Mouse (Mus musculus): Measurements from ENCODE around the gene Car4. TPM values are rescaled to one million over a fixed set of nuclear protein-coding genes. Genes with fewer than 3 reads are reported as not detected.
A peak's percentile ranks its signal among the peaks of the same experiment; 100 is the strongest.

Car4 gene
- total RNA-seq (2021), result 10 to 100 TPM; 65.3 to 71.2 TPM
- long read RNA-seq, transcript Car4-201 (8 exons, 1,256 nt), result major isoform, 41 of 59 reads
- long read RNA-seq, partial matches to known transcripts, result 0 of 59 reads
- long read RNA-seq, other reads (novel, unspliced or antisense), result 18 of 59 reads

DNA sequence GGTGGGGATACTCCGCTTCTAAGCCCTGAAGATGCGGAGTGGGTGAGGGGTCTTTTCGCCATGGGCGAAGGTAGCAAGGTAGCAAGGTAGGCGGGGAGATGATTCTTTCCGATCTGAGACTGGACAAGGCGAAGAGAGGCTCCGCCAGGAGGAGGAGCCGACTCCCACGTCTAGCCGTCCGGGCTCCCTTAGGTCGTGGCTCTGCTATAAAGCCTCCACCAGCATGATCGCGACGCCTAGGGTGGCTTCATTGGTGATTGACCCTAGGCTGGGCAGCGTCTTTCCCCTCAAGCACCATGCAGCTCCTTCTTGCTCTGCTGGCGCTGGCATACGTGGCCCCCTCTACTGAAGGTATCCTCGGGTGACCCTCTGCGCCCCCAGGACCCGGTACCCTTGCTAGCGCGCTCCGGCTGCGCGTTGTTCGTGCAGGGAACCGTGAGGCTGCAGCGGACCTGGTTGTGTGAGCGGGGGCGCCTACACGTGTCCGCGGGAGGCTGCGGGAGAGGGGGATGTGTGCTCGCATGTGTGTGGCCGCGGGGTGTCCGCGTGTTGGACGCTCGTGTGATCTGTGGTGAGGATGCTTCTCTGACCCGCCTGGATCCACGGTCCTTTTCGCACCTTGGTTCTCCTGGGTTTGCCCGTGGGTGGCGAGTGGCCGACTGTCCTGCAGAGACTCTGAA, at the start of gene Car4:
Car4 (plus strand) TSS at position 196 of the 680 bp plus-strand sequence.
- DNase-seq (ENCODE audit: low spot score in 2 of 2), result peak in 1 of 2 experiments; percentile 46

DNA sequence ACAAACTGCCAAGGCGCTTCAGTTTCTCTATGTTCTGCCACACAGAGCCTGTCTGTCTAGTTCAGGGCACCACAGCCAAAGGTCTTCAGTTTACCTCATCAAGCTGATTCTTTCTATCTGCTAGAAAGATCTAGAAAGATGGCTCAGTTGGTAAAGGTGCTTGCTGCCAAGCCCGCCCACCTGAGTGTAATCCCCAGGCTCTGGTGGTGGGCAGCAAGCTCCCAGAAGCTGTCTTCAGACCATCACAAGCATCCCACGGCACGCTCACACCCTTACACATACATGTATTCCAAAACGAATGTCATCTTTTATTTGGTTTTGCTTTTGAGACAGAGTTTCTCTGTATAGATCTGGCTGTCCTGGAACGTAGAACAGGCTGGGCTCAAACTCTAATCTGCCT, 49.1 kb upstream of the Car4 start:
- DNase-seq (ENCODE audit: low spot score in 2 of 2), result no peak

- no peak for DNase-seq (ENCODE audit: low spot score in 2 of 2)
These were observed 47.2 kb upstream of the Car4 start for GRCm38 (mm10) chr11:84910411-84910810.

DNA sequence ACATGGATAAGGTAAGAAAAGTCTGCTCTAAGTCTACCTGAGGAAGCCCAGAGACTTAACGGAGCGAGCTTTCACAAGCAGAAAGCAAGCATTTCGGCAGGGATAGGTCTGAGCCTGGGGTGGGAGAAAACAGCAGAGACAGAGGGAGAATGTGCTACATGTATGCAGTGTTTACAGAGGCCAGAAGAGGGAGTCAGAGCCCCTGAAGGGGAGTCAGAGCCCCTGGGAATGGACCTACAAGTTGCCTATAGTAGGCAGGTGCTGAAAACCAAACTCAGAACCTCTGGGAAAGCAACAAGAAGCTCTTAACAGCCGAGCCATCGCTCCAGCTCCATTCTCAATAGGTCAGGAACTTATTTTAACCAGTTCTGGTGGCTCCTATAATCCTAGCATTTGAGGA, 42.9 kb upstream of the Car4 start:
- no peak for DNase-seq (ENCODE audit: low spot score in 2 of 2)

DNA sequence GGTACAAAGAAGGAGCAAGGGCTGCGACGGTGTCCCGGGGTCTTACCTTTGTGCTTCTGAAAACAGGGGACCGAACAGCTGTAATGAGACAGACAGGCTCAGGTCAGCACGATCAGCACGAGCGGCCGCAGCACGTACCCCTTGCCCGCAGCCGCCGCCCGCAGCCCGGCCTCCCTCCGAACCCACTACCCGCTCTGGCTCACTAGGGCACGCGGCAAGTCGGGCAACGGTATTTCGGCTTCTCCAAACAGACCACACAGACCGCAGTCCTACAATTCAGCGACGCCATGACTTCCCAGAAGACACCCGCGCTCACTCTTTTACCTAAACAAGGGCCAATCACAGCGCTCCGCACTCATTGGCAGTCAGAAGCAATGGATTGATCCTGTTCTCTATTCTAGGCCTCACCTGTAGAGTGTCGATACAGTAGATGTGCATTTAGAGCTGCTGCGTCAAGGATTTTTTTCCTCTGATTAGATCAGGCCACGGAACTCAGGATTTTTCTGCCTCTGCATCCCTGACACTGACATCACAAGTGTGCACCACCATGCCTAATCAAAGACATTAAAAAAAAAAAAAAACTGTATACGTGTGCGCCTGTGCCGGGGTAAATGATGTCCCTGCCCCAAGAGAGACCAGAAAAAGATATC, 41.4 kb upstream of the Car4 start, which contains the start of gene Znhit3:
Znhit3 (minus strand) TSS at position 314 of the 650 bp plus-strand sequence.
- DNase-seq (ENCODE audit: low spot score in 2 of 2), result peak; percentile 80 to 95

- no peak for DNase-seq (ENCODE audit: low spot score in 2 of 2)
These were observed 40.8 kb upstream of the Car4 start for GRCm38 (mm10) chr11:84916703-84917300.

- DNase-seq (ENCODE audit: low spot score in 2 of 2), result peak; percentile 74 to 93
These were observed 39.2 kb upstream of the Car4 start for GRCm38 (mm10) chr11:84918425-84918824.

- DNase-seq (ENCODE audit: low spot score in 2 of 2), result peak in 1 of 2 experiments; percentile 40
These were observed 38.3 kb upstream of the Car4 start for GRCm38 (mm10) chr11:84919276-84919675.

- no peak for DNase-seq (ENCODE audit: low spot score in 2 of 2)
These were observed 37.6 kb upstream of the Car4 start for GRCm38 (mm10) chr11:84919951-84920350.

DNA sequence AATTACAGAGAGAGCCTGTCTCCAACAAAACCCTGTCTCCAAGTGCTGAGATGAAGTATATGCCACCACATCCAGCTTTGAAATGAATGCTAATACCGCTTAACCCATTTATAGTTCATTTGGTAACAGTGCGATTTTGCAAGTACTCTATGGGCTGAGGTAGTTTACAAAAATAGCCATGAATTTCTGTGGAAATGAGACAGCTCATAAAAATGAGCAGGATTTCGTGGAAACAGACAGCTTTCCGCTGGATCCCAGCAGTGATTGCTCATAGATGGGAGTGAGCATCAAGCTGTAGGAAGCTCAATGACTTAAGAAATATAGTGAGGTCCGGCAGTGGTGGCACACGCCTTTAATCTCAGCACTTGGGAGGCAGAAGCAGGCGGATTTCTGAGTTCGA, 36.6 kb upstream of the Car4 start:
- DNase-seq (ENCODE audit: low spot score in 2 of 2), result peak in 1 of 2 experiments; percentile 45

- DNase-seq (ENCODE audit: low spot score in 2 of 2), result no peak
These were observed 25.3 kb upstream of the Car4 start for GRCm38 (mm10) chr11:84932261-84932660.

GRCm38 (mm10) chr11:84939508-84940053, 18.0 kb upstream of the Car4 start:
- peak; percentile 68 to 89 for DNase-seq (ENCODE audit: low spot score in 2 of 2)

DNA sequence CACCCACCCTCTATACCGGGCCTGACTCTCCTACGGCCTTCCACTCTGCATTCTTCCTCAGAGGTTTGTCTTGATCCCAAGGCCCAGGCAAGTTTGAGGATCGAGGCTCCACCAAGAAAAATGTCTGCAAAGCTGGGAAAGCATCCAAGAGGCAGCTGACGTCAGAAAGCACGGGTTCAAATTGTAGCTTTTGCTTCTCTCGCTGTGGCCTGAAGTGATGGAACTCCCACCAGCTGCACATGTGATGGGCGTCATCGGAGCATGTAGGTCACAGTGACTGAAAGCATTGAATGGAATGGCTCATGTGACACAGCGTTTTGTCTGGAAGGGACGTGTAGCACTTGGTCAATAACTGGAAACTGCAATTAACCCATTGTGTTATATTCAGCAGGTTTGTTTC, 17.4 kb upstream of the Car4 start:
- DNase-seq (ENCODE audit: low spot score in 2 of 2), result no peak

- DNase-seq (ENCODE audit: low spot score in 2 of 2), result no peak
These were observed 13.6 kb upstream of the Car4 start for GRCm38 (mm10) chr11:84943948-84944347.

DNA sequence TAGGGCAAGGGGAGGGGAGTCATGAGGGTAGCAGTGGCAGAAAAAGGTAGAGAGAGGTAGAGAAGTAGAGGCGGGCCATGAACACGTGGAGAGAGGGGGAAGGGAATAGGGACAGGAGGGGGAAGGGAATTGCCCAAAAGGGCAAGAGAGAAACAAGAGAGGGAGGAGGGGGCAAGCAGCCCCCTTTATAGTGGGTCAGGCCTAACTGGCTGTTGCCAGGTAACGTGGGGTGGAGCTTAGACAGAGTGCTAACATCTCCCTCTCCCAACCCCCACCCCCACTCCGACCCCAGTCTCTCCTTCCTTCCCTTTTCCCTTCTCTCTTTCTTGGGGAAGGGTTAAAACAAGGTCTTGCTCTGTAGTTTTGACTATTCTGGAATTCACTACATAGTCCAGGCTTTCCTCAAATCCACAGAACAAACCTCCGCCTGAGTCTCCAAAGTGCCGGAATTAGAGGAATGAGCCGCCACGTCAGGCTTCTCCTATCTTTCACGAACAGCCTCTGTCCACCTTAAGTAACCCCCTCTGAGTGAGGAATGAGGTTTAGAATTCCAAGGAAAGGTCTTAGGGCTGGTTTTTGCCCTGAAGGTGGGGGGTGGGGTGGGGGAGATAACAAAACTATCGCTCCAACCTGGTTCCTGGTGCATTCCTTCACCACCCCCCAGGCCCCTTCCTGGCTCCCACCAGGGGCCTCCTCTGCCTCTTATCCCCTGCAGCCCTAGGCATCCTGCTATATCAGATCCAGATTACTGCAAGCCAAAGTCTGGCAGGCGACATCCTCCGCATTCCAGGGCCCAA, 12.7 kb upstream of the Car4 start:
- no peak for DNase-seq (ENCODE audit: low spot score in 2 of 2)

GRCm38 (mm10) chr11:84945841-84946240, 11.7 kb upstream of the Car4 start:
- DNase-seq (ENCODE audit: low spot score in 2 of 2), result no peak

DNA sequence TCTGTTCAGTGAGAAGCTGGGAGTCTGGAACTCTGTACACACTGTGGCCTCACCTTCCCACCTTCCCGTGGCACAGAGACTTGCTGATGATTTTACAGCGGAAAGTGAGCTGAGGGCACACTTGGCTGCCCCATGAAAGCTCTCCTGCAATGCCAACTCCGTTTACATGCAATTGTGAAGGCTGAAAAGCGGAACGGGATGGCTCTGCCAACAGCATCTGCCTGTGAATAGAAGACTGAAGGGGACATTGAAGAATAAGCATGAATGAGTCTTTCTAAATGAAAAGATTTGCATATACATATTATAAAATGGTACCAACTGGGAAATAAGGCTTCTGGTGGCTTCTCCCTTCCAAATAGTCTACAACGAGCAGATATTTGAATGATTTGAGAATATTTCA, 10.4 kb upstream of the Car4 start:
- peak in 1 of 2 experiments; percentile 31 for DNase-seq (ENCODE audit: low spot score in 2 of 2)

GRCm38 (mm10) chr11:84948114-84948513, 9.5 kb upstream of the Car4 start:
- no peak for DNase-seq (ENCODE audit: low spot score in 2 of 2)

DNA sequence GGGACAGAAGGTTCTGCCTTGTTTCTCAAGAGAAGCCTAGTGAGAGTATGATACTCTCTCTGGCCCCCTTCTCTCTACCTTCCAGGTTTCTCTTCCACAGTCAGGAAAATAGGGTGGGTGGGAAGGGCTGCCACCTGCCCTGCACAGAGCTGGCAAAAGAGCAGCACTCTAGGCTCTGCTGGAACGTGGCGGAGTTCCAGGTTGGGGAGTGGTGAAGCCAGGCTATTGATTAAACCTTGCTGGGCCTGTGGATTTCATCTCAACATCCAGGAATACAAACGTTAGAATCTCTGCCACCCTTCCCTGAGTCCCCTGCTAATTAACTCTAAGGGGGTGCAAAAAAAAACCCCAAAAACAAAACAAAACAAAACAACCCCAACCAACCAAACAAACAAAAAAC, 9.1 kb upstream of the Car4 start:
- DNase-seq (ENCODE audit: low spot score in 2 of 2), result no peak

- DNase-seq (ENCODE audit: low spot score in 2 of 2), result no peak
These were observed 5.0 kb upstream of the Car4 start for GRCm38 (mm10) chr11:84952611-84953010.

DNA sequence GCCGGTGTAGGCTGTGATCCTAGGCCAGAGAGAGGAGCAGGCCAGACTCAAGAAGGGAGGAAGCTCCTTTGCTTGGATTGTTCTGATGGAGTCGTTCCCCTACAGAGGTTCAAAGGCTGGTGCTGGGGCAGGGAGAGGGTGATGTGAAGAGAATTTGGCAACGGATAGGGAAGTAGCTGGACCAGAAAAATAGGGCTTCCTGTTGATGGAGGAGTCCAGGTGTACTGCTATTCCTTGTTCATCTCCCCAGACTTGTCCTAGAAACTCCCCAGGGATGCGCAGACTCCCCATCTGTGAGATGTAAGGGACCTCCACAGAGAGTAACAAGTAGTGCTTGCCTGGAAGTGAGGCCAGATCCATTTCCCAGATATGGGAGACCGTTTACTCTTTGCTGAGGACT, 1.2 kb upstream of the Car4 start:
- DNase-seq (ENCODE audit: low spot score in 2 of 2), result no peak

Measured in layer of hippocampus, adult 18-20 months (tissue).